Mouse (Mus musculus) ovary, adult 10 weeks (tissue): ENCODE results near the gene Natd1. TPM values are rescaled to one million over a fixed set of nuclear protein-coding genes. Genes with fewer than 3 reads are reported as not detected.

ENCODE experiments used
- polyA plus RNA-seq: library from polyadenylated mRNA; stranded (reverse); fragments of 350-450 nt; fragmentation: Illumina TruSeq; extraction: RNeasy Lipid Tissue Mini Kit (QIAGEN cat#74804); gene quantifications from one replicate; pipeline ENCODE4 v1.2.3, GENCODE M21; 2014

Natd1 gene
- polyA plus RNA-seq, result 2.5 TPM

DNA sequence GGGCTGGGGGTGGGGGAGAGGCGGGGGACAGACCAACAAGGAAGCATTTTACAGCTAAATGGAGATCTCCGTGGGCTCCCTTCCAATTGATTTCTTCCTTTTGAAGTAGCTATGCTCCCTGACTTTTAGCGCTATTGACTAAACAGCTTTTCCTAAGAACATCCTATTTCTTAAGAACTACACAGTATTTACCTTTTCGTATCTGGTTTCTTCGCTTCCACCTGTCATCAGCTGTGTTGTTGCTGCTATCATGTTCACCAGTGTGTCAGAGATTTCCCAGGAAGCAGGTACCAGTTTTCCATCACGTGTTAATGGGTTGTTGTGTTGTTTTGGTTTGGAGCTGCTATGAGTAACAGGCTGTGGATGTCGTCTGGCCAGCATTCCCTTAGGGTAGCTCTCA is at the start of gene Natd1:
Natd1 (minus strand) TSS at position 260 of the 400 bp plus-strand sequence.

DNA sequence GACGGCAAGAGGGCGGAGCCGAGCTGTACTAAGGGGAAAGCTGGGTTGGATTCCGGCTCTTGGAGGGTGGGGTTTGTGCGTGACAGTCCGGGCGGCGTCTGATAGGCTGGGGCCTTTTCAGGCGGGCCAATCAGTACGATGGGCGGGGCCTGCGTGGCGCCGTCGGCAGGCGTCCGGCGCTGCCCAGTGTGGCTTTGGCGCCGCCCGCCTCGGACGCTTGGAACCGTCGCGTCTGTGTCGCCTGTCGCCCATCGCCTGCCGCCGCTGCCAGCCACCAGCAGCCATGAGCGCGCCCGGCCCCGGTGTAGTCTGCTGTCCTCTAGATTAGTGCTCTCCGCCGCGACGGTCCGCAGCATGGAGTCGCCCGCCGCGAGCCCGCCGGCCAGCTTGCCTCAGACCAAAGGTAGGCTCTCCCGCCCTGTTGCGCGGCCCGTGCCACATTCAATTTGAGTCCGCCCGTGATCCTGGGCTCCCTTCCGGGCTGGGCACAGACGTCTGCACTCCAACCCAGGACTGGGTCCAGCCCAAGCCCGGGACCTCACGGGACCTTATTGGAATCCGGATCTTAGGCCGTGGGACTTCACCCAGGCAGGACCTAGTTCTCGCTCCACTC is 17.4 kb upstream of the Natd1 start, which contains the start of gene Map2k3:
Map2k3 (plus strand) TSS at position 165 of the 613 bp plus-strand sequence.

GRCm38 (mm10) chr11:60878675-60879294 is 35.8 kb downstream of the Natd1 start, which contains the start of gene Tmem11:
Gene Tmem11 (minus strand): TSS chr11:60879272.

Other genes starting within 250 kb of the Natd1 start
- 0.46 TPM for gene Llgl1, start 215.0 kb downstream of the Natd1 start, polyA plus RNA-seq
- gene Flii, start 187.5 kb downstream of the Natd1 start, polyA plus RNA-seq, result 3.8 TPM
- 0.34 TPM for gene Mief2, start 186.4 kb downstream of the Natd1 start, polyA plus RNA-seq
- 7.8 TPM for gene Top3a, start 137.4 kb downstream of the Natd1 start, polyA plus RNA-seq
- gene Smcr8, start 137.2 kb downstream of the Natd1 start, polyA plus RNA-seq, result 12.5 TPM
- gene Shmt1, start 103.0 kb downstream of the Natd1 start, polyA plus RNA-seq, result 15.6 TPM
- gene Dhrs7b, start 84.1 kb downstream of the Natd1 start, polyA plus RNA-seq, result 2.5 TPM
- gene Tmem11, start 35.5 kb downstream of the Natd1 start, polyA plus RNA-seq, result 12.6 TPM
- 4.8 TPM for gene Map2k3, start 17.3 kb upstream of the Natd1 start, polyA plus RNA-seq
- gene Kcnj12, start 107.8 kb upstream of the Natd1 start, polyA plus RNA-seq, result not detected
- gene Tnfrsf13b, start 212.0 kb upstream of the Natd1 start, polyA plus RNA-seq, result 2.0 TPM